Mouse (Mus musculus) MEL (cell line): ENCODE measurements around the gene Vipr1. TPM values are rescaled to one million over a fixed set of nuclear protein-coding genes. Genes with fewer than 3 reads are reported as not detected.

ENCODE experiments used
- DNase-seq: peaks from one replicate; pipeline ENCODE4 v3.0.0; 2011; ENCODE audit warnings: low read depth, low spot score
- H3K27ac ChIP-seq: 2 replicates; pipeline ENCODE4 v1.5.1; 2012; ENCODE audit warnings: low read depth, mild to moderate bottlenecking, control low read depth, low read length, moderate library complexity; ENCODE audit not compliant: control insufficient read depth
- H3K27me3 ChIP-seq, 2 experiments: fragments of 150-350 bp in 1 of 2; sonication (generic) in 1 of 2; 2 replicates each; pipeline ENCODE4 v1.6.1; 2012; ENCODE audit warnings: low read length in 2 of 2, mild to moderate bottlenecking in 2 of 2, improper control_type of control experiment in 1 of 2, moderate library complexity in 1 of 2; ENCODE audit not compliant: insufficient read depth in 2 of 2, control insufficient read depth in 1 of 2
- H3K36me3 ChIP-seq, 2 experiments: 2 replicates each; pipeline ENCODE4 v1.6.1; 2012 to 2014; ENCODE audit warnings: low read length in 2 of 2, improper control_type of control experiment in 1 of 2, inconsistent platforms in 1 of 2, mild to moderate bottlenecking in 1 of 2; ENCODE audit not compliant: insufficient read depth in 2 of 2, control insufficient read depth in 1 of 2
- H3K4me1 ChIP-seq, 2 experiments: fragments of 150-350 bp in 1 of 2; sonication (generic) in 1 of 2; 2 replicates each; pipeline ENCODE4 v1.6.1; 2012; ENCODE audit warnings: low read length in 2 of 2, improper control_type of control experiment in 1 of 2, mild to moderate bottlenecking in 1 of 2; ENCODE audit not compliant: insufficient read depth in 2 of 2, control insufficient read depth in 1 of 2
- H3K4me3 ChIP-seq, 2 experiments: fragments of 150-350 bp in 1 of 2; sonication (generic) in 1 of 2; 2 replicates each; pipeline ENCODE4 v1.5.1; 2012; ENCODE audit warnings: low read depth in 2 of 2, low read length in 2 of 2, mild to moderate bottlenecking in 2 of 2, moderate library complexity in 2 of 2, control low read depth in 1 of 2, improper control_type of control experiment in 1 of 2; ENCODE audit not compliant: control insufficient read depth in 1 of 2, insufficient read depth in 1 of 2
- H3K79me2 ChIP-seq: 2 replicates; pipeline ENCODE4 v1.6.1; 2012; ENCODE audit warnings: mild to moderate bottlenecking, low read length, moderate library complexity; ENCODE audit not compliant: control insufficient read depth, poor library complexity, insufficient read depth
- H3K9ac ChIP-seq: 2 replicates; pipeline ENCODE4 v1.6.1; 2012; ENCODE audit warnings: low read depth, mild to moderate bottlenecking, control low read depth, low read length, moderate library complexity; ENCODE audit not compliant: control insufficient read depth, poor library complexity, severe bottlenecking
- H3K9me3 ChIP-seq: fragments of 150-350 bp; sonication (generic); replicated peaks from 2 replicates; pipeline ENCODE4 v1.6.1; 2012; ENCODE audit warnings: mild to moderate bottlenecking, low read length, improper control_type of control experiment, moderate library complexity; ENCODE audit not compliant: insufficient read depth
- BHLHE40 ChIP-seq: IDR thresholded peaks from 2 replicates; pipeline ENCODE4 v1.6.1; 2012; ENCODE audit warnings: low read depth, mild to moderate bottlenecking, inconsistent platforms, low read length, improper control_type of control experiment, borderline replicate concordance
- CHD1 ChIP-seq: IDR thresholded peaks from 2 replicates; pipeline ENCODE4 v1.6.1; 2012; ENCODE audit warnings: low read depth, mild to moderate bottlenecking, inconsistent platforms, low read length, improper control_type of control experiment
- CHD2 ChIP-seq: IDR thresholded peaks from 2 replicates; pipeline ENCODE4 v1.6.1; 2011; ENCODE audit warnings: low read length, improper control_type of control experiment
- CTCF ChIP-seq, 3 experiments: IDR thresholded peaks in 2 of 3; conservative IDR thresholded peaks in 1 of 3; 2 replicates each; pipeline ENCODE4 v1.5.1; 2011 to 2012; ENCODE audit warnings: low read length in 3 of 3, low read depth in 2 of 3, mild to moderate bottlenecking in 2 of 3, improper control_type of control experiment in 1 of 3, inconsistent platforms in 1 of 3, mixed read lengths in 1 of 3, moderate library complexity in 1 of 3; ENCODE audit not compliant: control insufficient read depth in 1 of 3, insufficient read depth in 1 of 3, poor library complexity in 1 of 3, severe bottlenecking in 1 of 3
- E2F4 ChIP-seq: IDR thresholded peaks from 2 replicates; pipeline ENCODE4 v1.6.1; 2011; ENCODE audit warnings: low read depth, low read length, improper control_type of control experiment, borderline replicate concordance
- ELF1 ChIP-seq: IDR thresholded peaks from 2 replicates; pipeline ENCODE4 v1.6.1; 2014; ENCODE audit warnings: low read depth, mild to moderate bottlenecking, inconsistent platforms, low read length, improper control_type of control experiment, moderate library complexity
- EP300 ChIP-seq, 2 experiments: IDR thresholded peaks; 2 replicates each; pipeline ENCODE4 v1.6.1; 2011; ENCODE audit warnings: improper control_type of control experiment in 2 of 2, low read length in 2 of 2, low read depth in 1 of 2, mild to moderate bottlenecking in 1 of 2
- GABPA ChIP-seq: IDR thresholded peaks from 2 replicates; pipeline ENCODE4 v1.6.1; 2012; ENCODE audit warnings: low read depth, mild to moderate bottlenecking, inconsistent platforms, low read length, improper control_type of control experiment, moderate library complexity
- HCFC1 ChIP-seq: IDR thresholded peaks from 2 replicates; pipeline ENCODE4 v1.6.1; 2012; ENCODE audit warnings: low read depth, mild to moderate bottlenecking, inconsistent platforms, low read length, improper control_type of control experiment, moderate library complexity
- JUND ChIP-seq: IDR thresholded peaks from 2 replicates; pipeline ENCODE4 v1.6.1; 2011; ENCODE audit warnings: low read depth, mild to moderate bottlenecking, improper control_type of control experiment, low read length
- MAFK ChIP-seq: IDR thresholded peaks from 2 replicates; pipeline ENCODE4 v1.6.1; 2011; ENCODE audit warnings: low read depth, mild to moderate bottlenecking, low read length, improper control_type of control experiment, borderline replicate concordance
- MEF2A ChIP-seq: IDR thresholded peaks from 2 replicates; pipeline ENCODE4 v1.6.1; 2014; ENCODE audit warnings: low read depth, mild to moderate bottlenecking, inconsistent platforms, low read length, improper control_type of control experiment; ENCODE audit not compliant: poor library complexity, insufficient replicate concordance, severe bottlenecking; ENCODE audit errors: extremely low read depth
- MXI1 ChIP-seq: IDR thresholded peaks from 2 replicates; pipeline ENCODE4 v1.6.1; 2011; ENCODE audit warnings: mild to moderate bottlenecking, low read depth, low read length, improper control_type of control experiment
- MYB ChIP-seq: IDR thresholded peaks from 2 replicates; pipeline ENCODE4 v1.6.1; 2011; ENCODE audit warnings: mild to moderate bottlenecking, low read depth, low read length, improper control_type of control experiment
- MYC ChIP-seq: IDR thresholded peaks from 2 replicates; pipeline ENCODE4 v1.6.1; 2011; ENCODE audit warnings: low read depth, mild to moderate bottlenecking, low read length, improper control_type of control experiment, moderate library complexity
- NRF1 ChIP-seq: IDR thresholded peaks from 2 replicates; pipeline ENCODE4 v1.6.1; 2014; ENCODE audit warnings: low read depth, mild to moderate bottlenecking, inconsistent platforms, low read length, improper control_type of control experiment, moderate library complexity; ENCODE audit not compliant: poor library complexity, insufficient read depth, severe bottlenecking
- POLR2A ChIP-seq, 2 experiments: IDR thresholded peaks; 2 replicates each; pipeline ENCODE4 v1.6.1; 2011 to 2012; ENCODE audit warnings: low read length in 2 of 2, mild to moderate bottlenecking in 2 of 2, control low read depth in 1 of 2, improper control_type of control experiment in 1 of 2, low read depth in 1 of 2, moderate library complexity in 1 of 2; ENCODE audit not compliant: control insufficient read depth in 1 of 2, insufficient read depth in 1 of 2, poor library complexity in 1 of 2
- POLR2AphosphoS2 ChIP-seq: IDR thresholded peaks from 2 replicates; pipeline ENCODE4 v1.6.1; 2011; ENCODE audit warnings: low read length, improper control_type of control experiment
- POLR2AphosphoS5 ChIP-seq: IDR thresholded peaks from 2 replicates; pipeline ENCODE4 v1.6.1; 2012; ENCODE audit warnings: low read depth, borderline replicate concordance, mild to moderate bottlenecking, inconsistent platforms, low read length, moderate library complexity, mixed read lengths
- RCOR1 ChIP-seq: IDR thresholded peaks from 2 replicates; pipeline ENCODE4 v1.6.1; 2012; ENCODE audit warnings: low read depth, mild to moderate bottlenecking, inconsistent platforms, low read length, improper control_type of control experiment
- SIN3A ChIP-seq: IDR thresholded peaks from 2 replicates; pipeline ENCODE4 v1.6.1; 2012; ENCODE audit warnings: low read length, improper control_type of control experiment, inconsistent platforms
- SMC3 ChIP-seq: IDR thresholded peaks from 2 replicates; pipeline ENCODE4 v1.6.1; 2011; ENCODE audit warnings: low read depth, low read length, improper control_type of control experiment
- TAL1 ChIP-seq: IDR thresholded peaks from 2 replicates; pipeline ENCODE4 v1.6.1; 2012; ENCODE audit warnings: mild to moderate bottlenecking, inconsistent platforms, low read length, moderate library complexity, mixed read lengths
- TBP ChIP-seq: IDR thresholded peaks from 2 replicates; pipeline ENCODE4 v1.8.0; 2011; ENCODE audit warnings: low read depth, low read length, improper control_type of control experiment
- USF1 ChIP-seq: IDR thresholded peaks from 2 replicates; pipeline ENCODE4 v1.6.1; 2014; ENCODE audit warnings: low read depth, mild to moderate bottlenecking, inconsistent platforms, low read length, improper control_type of control experiment, moderate library complexity
- USF2 ChIP-seq, 2 experiments: IDR thresholded peaks; 2 replicates each; pipeline ENCODE4 v1.6.1; 2011 to 2012; ENCODE audit warnings: improper control_type of control experiment in 2 of 2, low read length in 2 of 2, borderline replicate concordance in 1 of 2, inconsistent platforms in 1 of 2, low read depth in 1 of 2, mild to moderate bottlenecking in 1 of 2; ENCODE audit not compliant: insufficient read depth in 1 of 2
- ZC3H11A ChIP-seq: IDR thresholded peaks from 2 replicates; pipeline ENCODE4 v1.6.1; 2012; ENCODE audit warnings: low read depth, mild to moderate bottlenecking, inconsistent platforms, low read length, improper control_type of control experiment
- ZMIZ1 ChIP-seq: IDR thresholded peaks from 2 replicates; pipeline ENCODE4 v1.6.1; 2012; ENCODE audit warnings: low read depth, mild to moderate bottlenecking, inconsistent platforms, low read length, improper control_type of control experiment, moderate library complexity
- polyA plus RNA-seq, 2 experiments: library from polyadenylated mRNA; stranded (reverse) in 1 of 2; unstranded in 1 of 2; fragments of >175 nt in 1 of 2; fragments of >200 nt in 1 of 2; gene quantifications; 2 replicates each; pipeline versions ENCODE4 v1.2.1 to v1.2.4; 2012; ENCODE audit warnings: low replicate concordance in 2 of 2, low read depth in 1 of 2; ENCODE audit not compliant: insufficient read length in 2 of 2, insufficient read depth in 1 of 2, missing spikeins in 1 of 2
- total RNA-seq: library from RNA; depleted of rRNA; stranded (reverse); fragments of 300-350 nt; gene quantifications from 2 replicates; pipeline ENCODE4 v1.2.3, GENCODE M21; 2012

Vipr1 gene
- total and polyA plus RNA-seq, 3 experiments = not detected

DNA sequence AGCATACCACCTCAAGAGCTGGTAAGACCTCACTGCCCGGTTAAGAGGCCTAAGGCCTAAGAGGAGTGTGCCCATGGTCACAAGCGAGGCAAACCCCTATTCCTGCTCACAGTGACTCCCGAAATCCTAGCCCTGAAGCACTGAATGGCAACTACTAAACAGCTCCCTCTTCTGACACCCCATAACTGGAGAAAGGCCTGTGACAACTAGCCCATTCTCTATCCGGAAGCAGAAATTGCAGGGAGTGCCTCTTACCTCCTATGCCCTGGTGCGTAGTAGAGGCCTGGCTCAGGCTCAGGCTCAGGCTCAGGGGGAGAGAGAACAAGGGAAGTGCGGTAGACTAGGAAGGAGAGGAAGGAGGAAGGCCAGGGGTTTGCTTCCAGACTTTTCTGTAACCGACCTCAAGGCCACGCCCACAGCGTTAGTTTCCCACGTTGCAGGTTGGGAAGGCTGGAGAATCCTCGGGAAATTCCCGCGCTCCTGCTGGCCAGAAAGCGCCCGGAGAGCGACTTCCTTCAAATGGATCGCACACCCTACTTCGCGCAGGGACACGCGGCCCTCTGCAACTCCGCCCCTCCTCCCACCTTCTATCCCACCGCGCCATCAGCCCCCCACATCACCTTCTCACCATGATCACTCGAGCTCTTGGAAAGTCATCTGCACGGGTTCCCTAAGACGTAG lies 1.1 kb upstream of the Vipr1 start:
- H3K36me3 ChIP-seq = no peaks in the 10 kb centered on the region
- no peak for TF ChIP-seq USF2 (IDR thresholded peaks at IDR 0.05; ENCODE audit: borderline replicate concordance in 1 of 2, insufficient read depth in 1 of 2, low read depth in 1 of 2, low read length in 2 of 2)
- no peak for TF ChIP-seq SIN3A
- TF ChIP-seq MAFK = no peak
- TF ChIP-seq BHLHE40 = no peak
- no peak for TF ChIP-seq ELF1
- TF ChIP-seq JUND = no peak
- no peak for TF ChIP-seq POLR2A (IDR thresholded peaks at IDR 0.05; ENCODE audit: control insufficient read depth in 1 of 2, insufficient read depth in 1 of 2, low read depth in 1 of 2, low read length in 2 of 2, poor library complexity in 1 of 2)
- TF ChIP-seq HCFC1 = no peak
- TF ChIP-seq GABPA = no peak
- TF ChIP-seq TBP = no peak
- no peak for TF ChIP-seq SMC3
- no peak for TF ChIP-seq POLR2AphosphoS5
- no peak for TF ChIP-seq E2F4
- TF ChIP-seq USF1 = no peak
- TF ChIP-seq EP300 (IDR thresholded peaks at IDR 0.05; ENCODE audit: low read depth in 1 of 2, low read length in 2 of 2) = no peak
- TF ChIP-seq RCOR1 = no peak
- TF ChIP-seq TAL1 = no peak
- TF ChIP-seq POLR2AphosphoS2 = no peak
- no peak for TF ChIP-seq MYB
- no peak for TF ChIP-seq CHD1
- no peaks in the 10 kb centered on the region for H3K9me3 ChIP-seq
- no peak for DNase-seq
- H3K4me1 ChIP-seq = no peaks in the 10 kb centered on the region
- no peaks in the 10 kb centered on the region for H3K79me2 ChIP-seq
- no peak overlapping the region for H3K9ac ChIP-seq
- no peaks in the 10 kb centered on the region for H3K27me3 ChIP-seq
- no peak overlapping the region for H3K27ac ChIP-seq
- no peak overlapping the region for H3K4me3 ChIP-seq

DNA sequence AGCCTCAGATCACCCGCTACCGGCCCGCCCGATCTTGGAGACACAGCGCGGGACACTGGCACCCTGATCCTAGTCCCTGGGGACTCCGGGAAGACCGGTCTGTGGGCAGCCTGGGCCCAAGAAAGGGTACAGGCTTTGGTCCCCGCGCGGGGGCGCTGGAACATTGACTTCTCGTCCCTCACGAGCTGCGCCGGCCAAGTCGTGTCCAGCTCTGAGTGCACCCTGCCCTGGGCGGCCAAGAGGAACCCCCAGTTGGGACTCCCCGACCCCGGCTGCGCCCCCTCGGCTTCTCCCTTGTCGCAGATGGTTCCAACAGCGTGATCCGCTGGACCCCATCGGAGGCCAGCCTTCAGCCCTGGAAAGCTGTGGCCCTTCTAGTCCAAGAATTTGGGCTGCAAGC lies 515 bp upstream of the Vipr1 start, which contains the start of gene Lyzl4:
Gene Lyzl4 (minus strand): TSS at position 96 of the 400 bp plus-strand sequence.
- Histone ChIP-seq H3K9ac (no peak within 1 kb of the TSS), H3K27me3 (no peaks in the 10 kb centered on the region), H3K27ac (no peak within 1 kb of the TSS), H3K9me3 (no peaks in the 10 kb centered on the region), H3K36me3 (no peaks in the 10 kb centered on the region), H3K79me2 (no peaks in the 10 kb centered on the region), H3K4me1 (no peaks in the 10 kb centered on the region), H3K4me3 (no peak within 1 kb of the TSS)
- no peak for DNase-seq
- TF ChIP-seq MEF2A (no peak), POLR2AphosphoS5 (no peak), E2F4 (no peak), MXI1 (no peak), CTCF (IDR thresholded peaks at IDR 0.05 in 2 of 3, conservative IDR thresholded peaks at IDR 0.05 in 1 of 3; ENCODE audit: control insufficient read depth in 1 of 3, insufficient read depth in 1 of 3, low read depth in 2 of 3, low read length in 3 of 3, poor library complexity in 1 of 3, severe bottlenecking in 1 of 3) (no peak), HCFC1 (no peak), USF2 (IDR thresholded peaks at IDR 0.05; ENCODE audit: borderline replicate concordance in 1 of 2, insufficient read depth in 1 of 2, low read depth in 1 of 2, low read length in 2 of 2) (no peak), ZC3H11A (no peak), MYC (no peak), TBP (no peak), BHLHE40 (no peak), MYB (no peak), JUND (no peak), EP300 (IDR thresholded peaks at IDR 0.05; ENCODE audit: low read depth in 1 of 2, low read length in 2 of 2) (no peak), CHD2 (no peak), ELF1 (no peak), MAFK (no peak), NRF1 (no peak), TAL1 (no peak), ZMIZ1 (no peak)
